Mouse (Mus musculus): Measurements from ENCODE around the gene Pex14. TPM values are rescaled to one million over a fixed set of nuclear protein-coding genes. Genes with fewer than 3 reads are reported as not detected.

Gene Pex14
- total RNA-seq (2023; ENCODE audit: inconsistent age): 28.9 to 34.9 TPM (median 31.1 TPM) in 4 replicates

GRCm38 (mm10) chr4:149099369-149100017, at the start of gene Pex14:
Gene Pex14, minus strand, starts transcription at chr4:149099876.

GRCm38 (mm10) chr4:149136982-149137770, 37.5 kb upstream of the Pex14 start, which contains the start of gene Cenps:
Gene Cenps, minus strand, starts transcription at chr4:149137629.

GRCm38 (mm10) chr4:149126663-149127062, 27.0 kb upstream of the Pex14 start, which contains the start of gene Cort:
Gene Cort, minus strand, starts transcription at chr4:149126763.

GRCm38 (mm10) chr4:149103875-149104561, 4.3 kb upstream of the Pex14 start, which contains the start of gene Dffa:
Gene Dffa, plus strand, starts transcription at chr4:149104146.

Other genes starting within 250 kb of the Pex14 start
- 35.5 to 42.0 TPM (median 38.7 TPM) in 4 replicates for gene Dffa, start 4.3 kb upstream of the Pex14 start, total RNA-seq (2023; ENCODE audit: inconsistent age)
- 4.7 to 6.1 TPM (median 5.5 TPM) in 4 replicates for gene Cort, start 26.9 kb upstream of the Pex14 start, total RNA-seq (2023; ENCODE audit: inconsistent age)
- 29.0 to 40.2 TPM (median 32.0 TPM) in 4 replicates for gene Cenps, start 37.8 kb upstream of the Pex14 start, total RNA-seq (2023; ENCODE audit: inconsistent age)
- gene Pgd, start 66.9 kb upstream of the Pex14 start, total RNA-seq (2023; ENCODE audit: inconsistent age): 56.9 to 61.7 TPM (median 59.5 TPM) in 4 replicates
- gene Kif1b, start 207.8 kb upstream of the Pex14 start, total RNA-seq (2023; ENCODE audit: inconsistent age): 12.4 to 17.7 TPM (median 13.5 TPM) in 4 replicates

Data from B cell, adult (primary cell).